Mouse (Mus musculus) megakaryocyte, embryonic 14.5 days (primary cell): ENCODE results near the gene Lbx1. TPM values are rescaled to one million over a fixed set of nuclear protein-coding genes. Genes with fewer than 3 reads are reported as not detected.
A peak's percentile ranks its signal among the peaks of the same experiment; 100 is the strongest.

Source experiments
- H3K27me3 ChIP-seq: replicated peaks from 2 replicates; pipeline ENCODE3; 2012; ENCODE audit warnings: inconsistent platforms
- H3K36me3 ChIP-seq: replicated peaks from 2 replicates; pipeline ENCODE3; 2012; ENCODE audit warnings: low read length, inconsistent platforms, mixed read lengths
- H3K4me1 ChIP-seq: 2 replicates; pipeline ENCODE4 v1.6.1; 2012; ENCODE audit warnings: inconsistent platforms
- H3K4me3 ChIP-seq: replicated peaks from 2 replicates; pipeline ENCODE3; 2012; ENCODE audit warnings: moderate library complexity, mild to moderate bottlenecking, inconsistent platforms
- H3K9me3 ChIP-seq: 2 replicates; pipeline ENCODE4 v1.6.1; 2012; ENCODE audit warnings: inconsistent platforms
- FLI1 ChIP-seq: IDR thresholded peaks from 2 replicates; pipeline ENCODE4 v1.6.1; 2012; ENCODE audit warnings: low read length, inconsistent platforms, mixed read lengths
- GATA1 ChIP-seq: IDR thresholded peaks from 3 replicates; pipeline ENCODE4 v1.6.1; 2012; ENCODE audit warnings: mixed read lengths, low read length, inconsistent platforms, borderline replicate concordance
- polyA plus RNA-seq: library from polyadenylated mRNA; stranded (reverse); fragments of >175 nt; gene quantifications from 2 replicates; pipeline ENCODE4 v1.2.3, GENCODE M21; 2012; ENCODE audit warnings: low replicate concordance; ENCODE audit not compliant: insufficient read depth

Lbx1 gene
- polyA plus RNA-seq, 1 experiment = 0.34 TPM

GRCm38 (mm10) chr19:45215431-45215830 lies 20.2 kb downstream of the Lbx1 start:
- Histone ChIP-seq H3K4me3 (no peak overlapping the region), H3K27me3 (peaks cover 67% of the 10 kb centered on the region), H3K36me3 (no peaks in the 10 kb centered on the region), H3K4me1 (peaks cover 18% of the 10 kb centered on the region), H3K9me3 (peaks cover 8% of the 10 kb centered on the region)
- TF ChIP-seq GATA1 (no peak), FLI1 (no peak)

- H3K27me3 ChIP-seq = peaks cover 80% of the 10 kb centered on the region
Measured at GRCm38 (mm10) chr19:45209776-45210422, 25.7 kb downstream of the Lbx1 start.

GRCm38 (mm10) chr19:45209191-45209590 lies 26.4 kb downstream of the Lbx1 start:
- Histone ChIP-seq H3K36me3 (no peaks in the 10 kb centered on the region), H3K4me3 (no peak overlapping the region), H3K9me3 (peaks cover 20% of the 10 kb centered on the region), H3K4me1 (peaks cover 17% of the 10 kb centered on the region), H3K27me3 (peaks cover 76% of the 10 kb centered on the region)
- TF ChIP-seq FLI1 (no peak), GATA1 (no peak)

More at GRCm38 (mm10) chr19:45209776-45210422, 25.7 kb downstream of the Lbx1 start:
- no peak overlapping the region for H3K4me3 ChIP-seq
- no peaks in the 10 kb centered on the region for H3K36me3 ChIP-seq
- H3K9me3 ChIP-seq = peaks cover 20% of the 10 kb centered on the region
- H3K4me1 ChIP-seq = peaks cover 17% of the 10 kb centered on the region
- TF ChIP-seq GATA1 (no peak), FLI1 (no peak)

- peaks cover 70% of the 10 kb centered on the region for H3K27me3 ChIP-seq
- no peaks in the 10 kb centered on the region for H3K36me3 ChIP-seq
- peak overlapping the region; percentile 78 for H3K4me3 ChIP-seq
- no peak for TF ChIP-seq GATA1
- TF ChIP-seq FLI1 = no peak
- peaks cover 20% of the 10 kb centered on the region for H3K9me3 ChIP-seq
- peaks cover 17% of the 10 kb centered on the region for H3K4me1 ChIP-seq
Measured at GRCm38 (mm10) chr19:45208438-45209060, 27.1 kb downstream of the Lbx1 start.

GRCm38 (mm10) chr19:45207662-45208437 lies 27.8 kb downstream of the Lbx1 start:
- H3K4me3 ChIP-seq = peak overlapping the region; percentile 78
- no peak for TF ChIP-seq GATA1
- TF ChIP-seq FLI1 = no peak
- peaks cover 67% of the 10 kb centered on the region for H3K27me3 ChIP-seq
- H3K36me3 ChIP-seq = no peaks in the 10 kb centered on the region
- peaks cover 17% of the 10 kb centered on the region for H3K4me1 ChIP-seq
- peaks cover 20% of the 10 kb centered on the region for H3K9me3 ChIP-seq

- H3K27me3 ChIP-seq = peaks cover 64% of the 10 kb centered on the region
- no peak overlapping the region for H3K4me3 ChIP-seq
- H3K9me3 ChIP-seq = peaks cover 27% of the 10 kb centered on the region
- no peaks in the 10 kb centered on the region for H3K36me3 ChIP-seq
- TF ChIP-seq GATA1 (no peak), FLI1 (no peak)
- H3K4me1 ChIP-seq = peaks cover 17% of the 10 kb centered on the region
Measured at GRCm38 (mm10) chr19:45207153-45207552, 28.5 kb downstream of the Lbx1 start.

- Histone ChIP-seq H3K36me3 (no peaks in the 10 kb centered on the region), H3K4me1 (peaks cover 17% of the 10 kb centered on the region), H3K9me3 (peaks cover 20% of the 10 kb centered on the region), H3K4me3 (peak overlapping the region; percentile 56), H3K27me3 (peaks cover 53% of the 10 kb centered on the region)
- TF ChIP-seq FLI1 = no peak
- no peak for TF ChIP-seq GATA1
Measured at GRCm38 (mm10) chr19:45205311-45206105, 30.1 kb downstream of the Lbx1 start.

- Histone ChIP-seq H3K4me3 (no peak overlapping the region), H3K9me3 (peaks cover 26% of the 10 kb centered on the region), H3K36me3 (no peaks in the 10 kb centered on the region), H3K4me1 (no peaks in the 10 kb centered on the region), H3K27me3 (peaks cover 17% of the 10 kb centered on the region)
- no peak for TF ChIP-seq GATA1
- TF ChIP-seq FLI1 = no peak
Measured at GRCm38 (mm10) chr19:45196967-45197366, 38.6 kb downstream of the Lbx1 start.

- TF ChIP-seq GATA1 (no peak), FLI1 (no peak)
- H3K36me3 ChIP-seq = no peaks in the 10 kb centered on the region
- peaks cover 11% of the 10 kb centered on the region for H3K27me3 ChIP-seq
- H3K9me3 ChIP-seq = peaks cover 32% of the 10 kb centered on the region
- H3K4me3 ChIP-seq = no peak overlapping the region
- H3K4me1 ChIP-seq = no peaks in the 10 kb centered on the region
Measured at GRCm38 (mm10) chr19:45194651-45195050, 41.0 kb downstream of the Lbx1 start.

Other genes starting within 250 kb of the Lbx1 start
- gene Sema4g, start 246.7 kb downstream of the Lbx1 start, polyA plus RNA-seq = 0.53 TPM in 1 of 2 replicates, not detected in the other
- gene Twnk, start 230.1 kb downstream of the Lbx1 start, polyA plus RNA-seq = 2.0 and 7.3 TPM in 2 replicates
- gene Mrpl43, start 229.4 kb downstream of the Lbx1 start, polyA plus RNA-seq = 76.4 and 192 TPM in 2 replicates
- 59.9 and 91.6 TPM in 2 replicates for gene Lzts2, start 221.4 kb downstream of the Lbx1 start, polyA plus RNA-seq
- gene Pdzd7, start 190.1 kb downstream of the Lbx1 start, polyA plus RNA-seq = 0.02 TPM in 1 of 2 replicates, not detected in the other
- 4.4 TPM in 2 replicates for gene Sfxn3, start 188.3 kb downstream of the Lbx1 start, polyA plus RNA-seq
- 0.54 TPM in 1 of 2 replicates, not detected in the other for gene Kazald1, start 160.6 kb downstream of the Lbx1 start, polyA plus RNA-seq
- gene Tlx1, start 85.1 kb downstream of the Lbx1 start, polyA plus RNA-seq = not detected in 2 replicates
- 1.6 and 5.0 TPM in 2 replicates for gene Btrc, start 127.9 kb upstream of the Lbx1 start, polyA plus RNA-seq